Mouse (Mus musculus) lung, postnatal 0 days (tissue): Measurements from ENCODE around the gene Pla2g2e.
"Not testable (repeated sequence)": the region's sequence is repeated elsewhere in the genome, so short reads cannot be mapped to it uniquely, and the experiment has no call there.

Source experiments
- CTCF ChIP-seq: IDR thresholded peaks from 2 replicates; pipeline ENCODE4 v1.5.1; 2016; ENCODE audit warnings: antibody characterized with exemption, mild to moderate bottlenecking
- EP300 ChIP-seq: IDR thresholded peaks from 2 replicates; pipeline ENCODE4 v1.6.1; 2016; ENCODE audit warnings: antibody characterized with exemption, mild to moderate bottlenecking, control low read depth

DNA sequence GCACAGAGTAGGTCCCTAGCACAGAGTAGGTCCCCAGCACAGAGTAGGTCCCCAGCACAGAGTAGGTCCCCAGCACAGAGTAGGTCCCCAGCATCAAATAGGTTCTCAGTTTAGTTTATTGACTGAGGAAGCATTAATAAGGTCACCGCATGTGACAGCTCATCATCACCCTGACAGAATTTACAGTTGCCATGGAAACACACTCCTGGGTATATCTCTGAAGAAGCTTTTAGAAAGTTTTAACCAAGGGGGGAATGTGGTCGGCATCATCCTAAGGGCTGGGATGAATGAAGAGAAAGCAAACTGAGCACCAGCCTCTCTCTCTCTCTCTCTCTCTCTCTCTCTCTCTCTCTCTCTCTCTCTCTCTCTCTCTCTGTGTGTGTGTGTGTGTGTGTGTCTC lies 2.5 kb upstream of the Pla2g2e start:
- TF ChIP-seq CTCF, EP300: not testable (repeated sequence)
